Mouse (Mus musculus) right cerebral cortex, postnatal 4 days (tissue): ENCODE measurements at regions not wholly inside any gene's neighbourhood (a gene's known extent, or its start where the extent isn't known, plus 50 kb on each side); places are given as distances from the start of the nearest gene placed in this dataset.
"Not testable (repeated sequence)": the region's sequence is repeated elsewhere in the genome, so short reads cannot be mapped to it uniquely, and the experiment has no call there.

Experiments used
- DNase-seq: peaks from one replicate; pipeline ENCODE4 v3.0.0-alpha.2; 2022

DNA sequence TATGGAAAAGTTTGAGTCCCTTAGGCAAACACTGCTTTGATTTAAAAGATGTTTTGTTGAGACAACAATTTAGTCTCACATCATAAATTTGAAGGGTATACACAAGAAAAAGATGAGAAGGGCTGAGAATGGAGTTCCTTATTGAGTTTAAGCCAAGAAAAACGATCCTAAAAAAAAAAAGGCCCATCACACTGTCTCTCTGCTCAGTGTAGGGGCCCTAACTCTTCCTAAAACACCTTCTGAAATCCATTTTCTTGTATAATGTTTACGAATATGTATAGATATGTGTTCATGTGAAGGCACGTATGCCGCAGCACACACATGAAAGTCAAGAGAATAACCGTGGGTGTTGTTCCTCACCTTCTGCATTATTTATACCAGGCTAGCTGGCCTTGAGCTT, 54.5 kb upstream of the Dynlt1a start:
- not testable (repeated sequence) for DNase-seq

DNA sequence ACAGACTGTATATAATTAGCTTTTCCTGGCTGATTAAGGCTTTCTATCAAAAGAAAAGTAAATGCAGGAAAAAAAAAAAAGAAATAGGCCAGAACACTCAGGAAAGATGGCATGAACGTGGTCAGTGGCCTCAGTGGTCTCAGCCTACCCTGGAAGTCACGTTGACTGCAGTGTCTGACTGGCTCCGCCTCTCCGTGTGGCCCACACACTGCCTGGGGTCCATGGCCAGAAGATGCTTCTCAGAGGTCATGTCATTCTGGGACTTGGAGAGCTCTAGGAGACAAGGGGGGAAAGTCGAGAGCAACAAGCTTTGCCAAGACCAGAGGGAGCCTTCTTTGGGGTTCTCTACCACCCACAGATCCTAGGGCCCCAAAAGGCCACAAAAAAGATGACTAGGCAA, 51.5 kb upstream of the Dynlt1b start:
- DNase-seq: peak; percentile 1
